Mouse (Mus musculus): Measurements from ENCODE around the gene Kdm2a.

GRCm38 (mm10) chr19:4270972-4271371 lies 127.1 kb downstream of the Kdm2a start:
- TF ChIP-seq ZNF384 (IDR thresholded peaks at IDR 0.05; ENCODE audit: low read depth, low read length) = no peak
- TF ChIP-seq ZC3H11A (IDR thresholded peaks at IDR 0.05; ENCODE audit: borderline replicate concordance, low read depth, low read length) = no peak
- TF ChIP-seq CHD2 (IDR thresholded peaks at IDR 0.05; ENCODE audit: low read depth, low read length) = no peak
